Mouse (Mus musculus): ENCODE data around the gene Tas2r121. TPM values are rescaled to one million over a fixed set of nuclear protein-coding genes. Genes with fewer than 3 reads are reported as not detected.

Gene Tas2r121
- total and polyA plus RNA-seq, 3 experiments, result not detected

Other genes starting within 250 kb of the Tas2r121 start
- gene Prh1, start 131.2 kb downstream of the Tas2r121 start, total RNA-seq (2014; fragmentation: Nextera tagmentation), result not detected in 2 replicates
- not detected in 2 replicates for gene Prh1, start 131.2 kb downstream of the Tas2r121 start, total RNA-seq (2017)
- gene Prh1, start 131.2 kb downstream of the Tas2r121 start, polyA plus RNA-seq (2012), result not detected in 2 replicates
- not detected in 2 replicates for gene Prp2, start 105.1 kb downstream of the Tas2r121 start, total RNA-seq (2014; fragmentation: Nextera tagmentation)
- not detected in 2 replicates for gene Prp2, start 105.1 kb downstream of the Tas2r121 start, total RNA-seq (2017)
- not detected in 2 replicates for gene Prp2, start 105.1 kb downstream of the Tas2r121 start, polyA plus RNA-seq (2012)
- not detected in 2 replicates for gene A630073D07Rik, start 49.5 kb downstream of the Tas2r121 start, total RNA-seq (2014; fragmentation: Nextera tagmentation)
- 0.16 TPM in 1 of 2 replicates, not detected in the other for gene A630073D07Rik, start 49.5 kb downstream of the Tas2r121 start, total RNA-seq (2017)
- not detected in 2 replicates for gene A630073D07Rik, start 49.5 kb downstream of the Tas2r121 start, polyA plus RNA-seq (2012)
- gene Tas2r120, start 44.1 kb downstream of the Tas2r121 start, total RNA-seq (2014; fragmentation: Nextera tagmentation), result not detected in 2 replicates
- gene Tas2r120, start 44.1 kb downstream of the Tas2r121 start, total RNA-seq (2017), result 0.12 TPM in 1 of 2 replicates, not detected in the other
- not detected in 2 replicates for gene Tas2r120, start 44.1 kb downstream of the Tas2r121 start, polyA plus RNA-seq (2012)
- gene Tas2r122, start 10.9 kb upstream of the Tas2r121 start, total RNA-seq (2014; fragmentation: Nextera tagmentation), result not detected in 2 replicates
- gene Tas2r122, start 10.9 kb upstream of the Tas2r121 start, total RNA-seq (2017), result not detected in 2 replicates
- not detected in 2 replicates for gene Tas2r122, start 10.9 kb upstream of the Tas2r121 start, polyA plus RNA-seq (2012)
- gene Tas2r115, start 37.0 kb upstream of the Tas2r121 start, total RNA-seq (2014; fragmentation: Nextera tagmentation), result not detected in 2 replicates
- not detected in 2 replicates for gene Tas2r115, start 37.0 kb upstream of the Tas2r121 start, total RNA-seq (2017)
- gene Tas2r115, start 37.0 kb upstream of the Tas2r121 start, polyA plus RNA-seq (2012), result not detected in 2 replicates
- not detected in 2 replicates for gene Tas2r124, start 53.7 kb upstream of the Tas2r121 start, total RNA-seq (2014; fragmentation: Nextera tagmentation)
- 0.16 TPM in 1 of 2 replicates, not detected in the other for gene Tas2r124, start 53.7 kb upstream of the Tas2r121 start, total RNA-seq (2017)
- gene Tas2r124, start 53.7 kb upstream of the Tas2r121 start, polyA plus RNA-seq (2012), result not detected in 2 replicates
- not detected in 2 replicates for gene Tas2r102, start 61.1 kb upstream of the Tas2r121 start, total RNA-seq (2014; fragmentation: Nextera tagmentation)
- gene Tas2r102, start 61.1 kb upstream of the Tas2r121 start, total RNA-seq (2017), result not detected in 2 replicates
- gene Tas2r102, start 61.1 kb upstream of the Tas2r121 start, polyA plus RNA-seq (2012), result not detected in 2 replicates
- gene Tas2r136, start 77.2 kb upstream of the Tas2r121 start, total RNA-seq (2014; fragmentation: Nextera tagmentation), result not detected in 2 replicates
- 0.11 TPM in 1 of 2 replicates, not detected in the other for gene Tas2r136, start 77.2 kb upstream of the Tas2r121 start, total RNA-seq (2017)
- not detected in 2 replicates for gene Tas2r136, start 77.2 kb upstream of the Tas2r121 start, polyA plus RNA-seq (2012)
- gene Tas2r117, start 101.8 kb upstream of the Tas2r121 start, total RNA-seq (2014; fragmentation: Nextera tagmentation), result not detected in 2 replicates
- gene Tas2r117, start 101.8 kb upstream of the Tas2r121 start, total RNA-seq (2017), result not detected in 2 replicates
- gene Tas2r117, start 101.8 kb upstream of the Tas2r121 start, polyA plus RNA-seq (2012), result not detected in 2 replicates
- not detected in 2 replicates for gene Tas2r123, start 146.1 kb upstream of the Tas2r121 start, total RNA-seq (2014; fragmentation: Nextera tagmentation)
- 0.16 and 0.23 TPM in 2 replicates for gene Tas2r123, start 146.1 kb upstream of the Tas2r121 start, total RNA-seq (2017)
- gene Tas2r123, start 146.1 kb upstream of the Tas2r121 start, polyA plus RNA-seq (2012), result not detected in 2 replicates
- gene Tas2r116, start 154.4 kb upstream of the Tas2r121 start, total RNA-seq (2014; fragmentation: Nextera tagmentation), result not detected in 2 replicates
- 0.16 TPM in 1 of 2 replicates, not detected in the other for gene Tas2r116, start 154.4 kb upstream of the Tas2r121 start, total RNA-seq (2017)
- gene Tas2r116, start 154.4 kb upstream of the Tas2r121 start, polyA plus RNA-seq (2012), result not detected in 2 replicates
- gene Tas2r110, start 167.0 kb upstream of the Tas2r121 start, total RNA-seq (2014; fragmentation: Nextera tagmentation), result not detected in 2 replicates
- 0.33 TPM in 1 of 2 replicates, not detected in the other for gene Tas2r110, start 167.0 kb upstream of the Tas2r121 start, total RNA-seq (2017)
- gene Tas2r110, start 167.0 kb upstream of the Tas2r121 start, polyA plus RNA-seq (2012), result not detected in 2 replicates
- gene Tas2r113, start 192.0 kb upstream of the Tas2r121 start, total RNA-seq (2014; fragmentation: Nextera tagmentation), result not detected in 2 replicates
- gene Tas2r113, start 192.0 kb upstream of the Tas2r121 start, total RNA-seq (2017), result 0.11 TPM in 1 of 2 replicates, not detected in the other
- not detected in 2 replicates for gene Tas2r113, start 192.0 kb upstream of the Tas2r121 start, polyA plus RNA-seq (2012)
- not detected in 2 replicates for gene Tas2r125, start 208.6 kb upstream of the Tas2r121 start, total RNA-seq (2014; fragmentation: Nextera tagmentation)
- gene Tas2r125, start 208.6 kb upstream of the Tas2r121 start, total RNA-seq (2017), result not detected in 2 replicates
- gene Tas2r125, start 208.6 kb upstream of the Tas2r121 start, polyA plus RNA-seq (2012), result not detected in 2 replicates